Mouse (Mus musculus): Measurements from ENCODE around the gene Themis3. TPM values are rescaled to one million over a fixed set of nuclear protein-coding genes. Genes with fewer than 3 reads are reported as not detected.

Gene Themis3
- polyA plus RNA-seq, 1 experiment = not detected

GRCm38 (mm10) chr17:66518877-66519553 is 75.4 kb downstream of the Themis3 start:
- Histone ChIP-seq H3K4me1 (peaks cover 48% of the 10 kb centered on the region), H3K4me3 (replicated peaks) (peak overlapping the region; percentile 99), H3K9me3 (0 out of 2 replicates have a peak, but pooled peaks cover 4% of the 10 kb centered on the region), H3K36me3 (replicated peaks; ENCODE audit: low read length) (peaks cover 19% of the 10 kb centered on the region), H3K27me3 (replicated peaks) (no peaks in the 10 kb centered on the region)
- TF ChIP-seq FLI1 (IDR thresholded peaks at IDR 0.05; ENCODE audit: low read length) = no peak
- TF ChIP-seq GATA1 (IDR thresholded peaks at IDR 0.05; ENCODE audit: borderline replicate concordance, low read length) = no peak

GRCm38 (mm10) chr17:66516953-66517352 is 77.5 kb downstream of the Themis3 start:
- Histone ChIP-seq H3K4me1 (peaks cover 68% of the 10 kb centered on the region), H3K4me3 (replicated peaks) (peak overlapping the region; percentile 60), H3K27me3 (replicated peaks) (no peaks in the 10 kb centered on the region), H3K9me3 (0 out of 2 replicates have a peak, but pooled peaks cover 2% of the 10 kb centered on the region), H3K36me3 (replicated peaks; ENCODE audit: low read length) (peaks cover 38% of the 10 kb centered on the region)
- TF ChIP-seq GATA1 (IDR thresholded peaks at IDR 0.05; ENCODE audit: borderline replicate concordance, low read length) (no peak), FLI1 (IDR thresholded peaks at IDR 0.05; ENCODE audit: low read length) (no peak)

- Histone ChIP-seq H3K27me3 (replicated peaks) (no peaks in the 10 kb centered on the region), H3K4me1 (peaks cover 88% of the 10 kb centered on the region), H3K4me3 (replicated peaks) (no peak overlapping the region), H3K9me3 (no peaks in the 10 kb centered on the region), H3K36me3 (replicated peaks; ENCODE audit: low read length) (peaks cover 52% of the 10 kb centered on the region)
- no peak for TF ChIP-seq FLI1 (IDR thresholded peaks at IDR 0.05; ENCODE audit: low read length)
- TF ChIP-seq GATA1 (IDR thresholded peaks at IDR 0.05; ENCODE audit: borderline replicate concordance, low read length) = no peak
These were observed 80.0 kb downstream of the Themis3 start for GRCm38 (mm10) chr17:66514288-66514995.

- peaks cover 67% of the 10 kb centered on the region for H3K36me3 ChIP-seq (replicated peaks; ENCODE audit: low read length)
- TF ChIP-seq FLI1 (IDR thresholded peaks at IDR 0.05; ENCODE audit: low read length) (no peak), GATA1 (IDR thresholded peaks at IDR 0.05; ENCODE audit: borderline replicate concordance, low read length) (no peak)
- no peaks in the 10 kb centered on the region for H3K9me3 ChIP-seq
- H3K4me3 ChIP-seq (replicated peaks) = peak overlapping the region; percentile 70
- H3K4me1 ChIP-seq = peaks cover 92% of the 10 kb centered on the region
- no peaks in the 10 kb centered on the region for H3K27me3 ChIP-seq (replicated peaks)
These were observed 82.0 kb downstream of the Themis3 start for GRCm38 (mm10) chr17:66512202-66512956.

DNA sequence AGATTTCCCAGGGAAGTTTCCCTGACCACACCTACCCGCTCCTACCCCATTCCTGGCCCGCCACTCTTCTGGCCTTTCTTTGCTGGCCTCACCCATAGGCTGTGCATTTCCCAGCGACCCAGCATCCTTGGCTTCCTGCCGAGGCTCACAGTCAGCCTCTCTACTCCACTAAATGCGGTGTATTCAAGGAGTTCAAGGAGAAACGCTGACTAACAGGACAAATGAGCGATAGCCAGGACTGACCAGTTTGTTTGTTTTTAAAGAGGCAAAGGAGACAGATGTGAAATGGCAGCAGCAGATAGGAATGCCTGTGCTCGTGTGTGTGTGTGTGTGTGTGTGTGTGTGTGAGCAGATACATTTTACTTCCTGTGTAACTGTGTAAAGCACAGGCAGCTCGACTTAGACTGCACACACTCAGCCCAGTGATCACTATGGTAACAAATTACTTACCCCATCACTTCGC is 84.2 kb downstream of the Themis3 start:
- TF ChIP-seq GATA1 (IDR thresholded peaks at IDR 0.05; ENCODE audit: borderline replicate concordance, low read length) (no peak), FLI1 (IDR thresholded peaks at IDR 0.05; ENCODE audit: low read length) (no peak)
- Histone ChIP-seq H3K4me1 (peaks cover 78% of the 10 kb centered on the region), H3K27me3 (replicated peaks) (no peaks in the 10 kb centered on the region), H3K4me3 (replicated peaks) (peak overlapping the region; percentile 79), H3K36me3 (replicated peaks; ENCODE audit: low read length) (peaks cover 75% of the 10 kb centered on the region), H3K9me3 (no peaks in the 10 kb centered on the region)

DNA sequence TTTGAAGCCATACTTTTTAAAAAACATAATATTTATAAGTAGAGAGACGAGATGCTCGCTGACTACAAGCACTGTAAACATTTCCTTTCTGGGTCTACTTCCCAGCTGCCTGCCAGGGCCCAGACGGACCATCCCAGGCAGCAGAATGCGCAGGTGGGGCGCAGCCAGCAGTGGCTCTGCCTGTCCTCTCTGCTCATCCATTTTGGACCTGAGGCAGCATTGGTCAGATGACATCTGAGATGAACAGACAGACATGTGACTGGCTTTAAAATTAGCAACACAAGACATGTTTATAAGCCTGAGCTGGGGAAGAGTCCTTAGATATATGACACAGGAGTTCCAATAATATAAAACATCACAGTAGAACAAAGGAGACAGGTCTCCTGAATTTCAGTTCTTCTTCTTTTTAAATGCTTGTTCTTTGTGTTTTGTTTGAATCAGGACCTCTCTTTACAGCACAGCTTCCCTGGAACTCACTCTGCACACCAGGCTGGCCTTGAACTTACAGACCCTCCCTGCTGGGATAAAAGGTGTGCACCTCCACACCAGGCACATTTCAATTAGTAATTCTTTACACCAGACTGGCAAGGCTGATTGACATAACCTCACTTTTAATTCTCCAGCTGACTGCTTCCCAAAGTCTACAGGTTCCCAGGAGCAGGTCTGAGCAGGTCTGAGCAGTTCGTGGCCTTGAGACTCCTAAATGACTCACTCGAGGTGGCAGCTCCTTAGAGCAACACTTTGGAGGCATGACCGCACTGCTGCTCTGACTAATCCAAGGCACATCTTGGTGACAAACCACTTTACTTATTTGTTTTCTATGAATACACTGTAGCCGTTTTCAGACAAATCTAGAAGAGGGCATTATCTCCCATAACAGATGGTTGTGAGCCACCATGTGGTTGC is 87.1 kb downstream of the Themis3 start:
- no peak overlapping the region for H3K4me3 ChIP-seq (replicated peaks)
- TF ChIP-seq GATA1 (IDR thresholded peaks at IDR 0.05; ENCODE audit: borderline replicate concordance, low read length) (no peak), FLI1 (IDR thresholded peaks at IDR 0.05; ENCODE audit: low read length) (no peak)
- H3K4me1 ChIP-seq = peaks cover 57% of the 10 kb centered on the region
- H3K9me3 ChIP-seq = no peaks in the 10 kb centered on the region
- H3K36me3 ChIP-seq (replicated peaks; ENCODE audit: low read length) = peaks cover 78% of the 10 kb centered on the region
- H3K27me3 ChIP-seq (replicated peaks) = no peaks in the 10 kb centered on the region

GRCm38 (mm10) chr17:66504964-66505363 is 89.5 kb downstream of the Themis3 start:
- no peaks in the 10 kb centered on the region for H3K9me3 ChIP-seq
- peaks cover 34% of the 10 kb centered on the region for H3K4me1 ChIP-seq
- no peak overlapping the region for H3K4me3 ChIP-seq (replicated peaks)
- H3K36me3 ChIP-seq (replicated peaks; ENCODE audit: low read length) = peaks cover 85% of the 10 kb centered on the region
- H3K27me3 ChIP-seq (replicated peaks) = no peaks in the 10 kb centered on the region
- no peak for TF ChIP-seq GATA1 (IDR thresholded peaks at IDR 0.05; ENCODE audit: borderline replicate concordance, low read length)
- TF ChIP-seq FLI1 (IDR thresholded peaks at IDR 0.05; ENCODE audit: low read length) = no peak

Other genes starting within 250 kb of the Themis3 start
- gene Mtcl1, start 144.9 kb downstream of the Themis3 start, polyA plus RNA-seq (2012; ENCODE audit: insufficient read depth, low replicate concordance) = not detected in 2 replicates
- 9.9 and 28.2 TPM in 2 replicates for gene Rab12, start 74.9 kb downstream of the Themis3 start, polyA plus RNA-seq (2012; ENCODE audit: insufficient read depth, low replicate concordance)

Measured in megakaryocyte, embryonic 14.5 days (primary cell).